Mouse (Mus musculus) lung, adult 18-20 months (tissue): ENCODE data around the gene Cpm.
"Not testable (repeated sequence)": the region's sequence is repeated elsewhere in the genome, so short reads cannot be mapped to it uniquely, and the experiment has no call there.

Experiments
- DNase-seq, 2 experiments: peaks; one replicate each; pipeline ENCODE4 v3.0.0; 2022; ENCODE audit warnings: mixed read lengths in 2 of 2

Cpm gene

DNA sequence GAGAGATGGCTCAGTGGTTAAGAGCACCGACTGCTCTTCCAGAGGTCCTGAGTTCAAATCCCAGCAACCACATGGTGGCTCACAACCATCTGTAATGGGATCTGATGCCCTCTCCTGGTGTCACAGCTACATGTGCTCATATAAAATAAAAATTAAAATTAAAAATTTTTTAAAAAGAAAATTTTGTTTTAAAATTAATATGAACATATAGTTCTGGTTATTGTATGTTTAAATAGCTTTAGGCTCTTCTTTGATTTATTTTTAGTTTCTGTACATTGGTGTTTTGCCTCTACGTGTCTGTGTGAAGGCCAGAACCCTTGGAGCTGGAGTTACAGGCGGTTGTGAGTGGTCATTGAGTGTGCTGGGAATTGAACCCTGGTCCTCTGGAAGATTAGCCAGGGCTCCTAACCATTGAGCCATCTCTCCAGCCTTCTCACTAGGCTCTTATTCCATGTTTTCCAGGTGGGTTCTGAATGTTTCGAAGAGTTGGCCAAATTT lies 97.6 kb downstream of the Cpm start:
- DNase-seq, result no peak

DNA sequence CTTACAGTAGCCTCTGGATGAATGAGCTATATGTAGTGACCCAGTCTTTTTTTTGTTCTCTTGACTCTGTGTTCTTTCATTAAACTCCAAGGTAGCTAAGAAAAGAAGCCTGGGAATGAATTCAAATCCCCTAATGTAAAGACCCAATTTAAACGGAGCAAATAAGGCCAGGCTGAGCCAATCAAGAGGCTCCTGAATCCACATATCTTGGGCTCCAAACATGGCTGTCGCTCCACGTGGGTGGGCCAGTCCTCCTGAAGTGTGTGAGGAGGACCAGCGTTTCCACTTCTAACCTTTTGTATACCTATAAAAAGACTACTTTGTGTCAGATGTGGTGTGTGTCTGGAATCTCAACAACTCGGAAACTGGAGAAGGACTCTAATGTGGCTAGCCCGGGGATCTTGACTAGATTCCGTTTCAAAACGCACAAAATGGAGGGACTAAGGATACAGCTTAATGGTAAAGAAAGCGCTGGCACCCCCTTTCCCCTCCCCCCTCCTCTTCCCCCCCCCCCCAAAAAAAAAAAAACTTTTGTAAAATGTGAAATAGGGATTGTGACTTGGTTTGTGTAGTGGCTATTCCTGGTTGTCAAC lies 98.3 kb downstream of the Cpm start:
- no peak for DNase-seq

DNA sequence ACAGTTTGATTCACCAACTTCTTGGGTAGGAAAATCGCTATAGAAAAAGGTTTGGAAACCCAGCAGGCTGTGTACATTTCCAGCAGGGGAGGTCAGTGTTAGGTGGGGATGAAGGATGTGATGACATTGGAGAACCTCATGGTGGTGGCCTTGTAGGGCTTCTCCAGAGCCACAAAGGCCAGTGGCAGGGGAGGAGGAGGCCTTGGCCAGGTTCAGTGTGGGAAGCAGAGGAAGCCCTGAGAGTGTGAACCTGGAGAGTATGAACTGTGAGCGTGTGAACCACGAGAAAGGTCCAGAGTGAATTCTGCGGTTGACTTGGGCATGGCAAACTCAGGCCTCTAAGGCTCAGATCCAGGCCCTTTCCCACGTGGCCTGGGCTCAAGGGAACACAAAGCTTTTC lies 99.3 kb downstream of the Cpm start:
- no peak for DNase-seq

DNA sequence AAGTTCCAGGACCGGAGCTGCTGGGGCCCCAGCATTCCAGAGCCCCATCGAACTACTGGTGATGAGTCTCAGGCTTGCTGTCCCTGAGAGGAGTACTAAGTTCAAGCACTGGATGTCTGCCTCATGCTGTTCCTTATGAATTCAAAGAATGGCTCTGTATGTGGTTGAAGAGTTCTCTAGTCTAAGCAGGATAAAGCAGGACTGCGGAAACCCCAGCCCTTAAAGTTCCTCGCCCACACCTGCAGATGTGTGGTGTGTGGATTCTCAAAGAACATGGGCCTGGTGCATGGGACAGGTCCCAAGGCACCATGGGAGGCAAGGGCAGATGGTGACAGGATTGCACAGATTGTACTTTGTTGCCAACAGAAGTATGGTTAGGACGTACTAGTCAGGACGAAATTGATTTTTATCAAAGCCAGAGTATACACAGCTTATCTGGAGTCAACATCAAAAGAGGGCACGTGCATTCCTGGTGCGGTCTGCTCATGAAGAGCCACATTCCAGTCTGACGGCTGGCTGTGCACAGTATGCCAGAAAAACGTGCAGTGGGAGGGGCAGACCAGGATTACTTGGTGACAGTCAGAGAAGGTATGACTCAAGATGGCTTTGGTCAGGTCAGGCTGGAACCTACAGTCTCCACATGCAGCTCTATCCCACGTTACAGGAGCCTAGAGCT lies 100.0 kb downstream of the Cpm start:
- DNase-seq, result peak; percentile 83 to 86

DNA sequence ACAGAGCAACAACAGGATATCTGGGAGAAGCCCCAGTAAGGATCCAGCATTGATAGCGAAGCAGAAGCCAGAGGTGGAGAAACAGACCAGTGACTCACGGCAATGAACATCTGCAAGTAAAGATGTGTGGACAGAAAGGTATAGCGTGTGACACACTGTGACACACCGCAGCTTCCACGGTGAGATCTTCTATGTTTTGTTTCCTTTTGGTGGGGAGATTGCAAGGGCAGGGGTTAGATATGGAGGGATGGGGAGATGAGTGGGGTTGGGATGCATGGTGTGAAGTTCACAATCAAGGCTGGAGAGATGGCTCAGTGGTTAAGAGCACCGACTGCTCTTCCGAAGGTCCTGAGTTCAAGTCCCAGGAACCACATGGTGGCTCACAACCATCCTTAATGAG lies 100.8 kb downstream of the Cpm start:
- no peak for DNase-seq

DNA sequence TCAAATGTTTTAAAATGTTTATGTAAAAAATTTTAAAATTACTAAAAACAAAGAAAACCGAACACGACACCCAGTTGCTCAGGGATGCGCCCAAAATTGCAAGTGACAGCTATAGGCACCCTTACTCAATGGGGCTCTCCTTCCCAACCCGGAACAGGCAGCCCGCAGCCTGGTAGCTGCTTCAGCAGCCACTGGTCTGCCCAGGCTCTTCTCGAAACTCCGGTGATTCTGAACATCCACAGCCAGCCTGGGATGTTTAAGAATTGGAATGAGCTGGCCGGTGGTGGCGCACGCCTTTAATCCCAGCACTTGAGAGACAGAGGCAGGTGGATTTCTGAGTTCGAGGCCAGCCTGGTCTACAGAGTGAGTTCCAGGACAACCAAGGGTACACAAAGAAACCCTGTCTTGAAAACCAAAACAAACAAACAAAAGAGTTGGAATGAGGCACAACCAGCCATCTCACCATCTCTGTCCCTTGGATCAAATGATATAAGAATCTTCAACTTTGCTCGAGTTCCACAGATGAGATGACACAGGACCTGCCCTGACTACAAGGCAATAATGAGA lies 101.4 kb downstream of the Cpm start:
- no peak for DNase-seq

DNA sequence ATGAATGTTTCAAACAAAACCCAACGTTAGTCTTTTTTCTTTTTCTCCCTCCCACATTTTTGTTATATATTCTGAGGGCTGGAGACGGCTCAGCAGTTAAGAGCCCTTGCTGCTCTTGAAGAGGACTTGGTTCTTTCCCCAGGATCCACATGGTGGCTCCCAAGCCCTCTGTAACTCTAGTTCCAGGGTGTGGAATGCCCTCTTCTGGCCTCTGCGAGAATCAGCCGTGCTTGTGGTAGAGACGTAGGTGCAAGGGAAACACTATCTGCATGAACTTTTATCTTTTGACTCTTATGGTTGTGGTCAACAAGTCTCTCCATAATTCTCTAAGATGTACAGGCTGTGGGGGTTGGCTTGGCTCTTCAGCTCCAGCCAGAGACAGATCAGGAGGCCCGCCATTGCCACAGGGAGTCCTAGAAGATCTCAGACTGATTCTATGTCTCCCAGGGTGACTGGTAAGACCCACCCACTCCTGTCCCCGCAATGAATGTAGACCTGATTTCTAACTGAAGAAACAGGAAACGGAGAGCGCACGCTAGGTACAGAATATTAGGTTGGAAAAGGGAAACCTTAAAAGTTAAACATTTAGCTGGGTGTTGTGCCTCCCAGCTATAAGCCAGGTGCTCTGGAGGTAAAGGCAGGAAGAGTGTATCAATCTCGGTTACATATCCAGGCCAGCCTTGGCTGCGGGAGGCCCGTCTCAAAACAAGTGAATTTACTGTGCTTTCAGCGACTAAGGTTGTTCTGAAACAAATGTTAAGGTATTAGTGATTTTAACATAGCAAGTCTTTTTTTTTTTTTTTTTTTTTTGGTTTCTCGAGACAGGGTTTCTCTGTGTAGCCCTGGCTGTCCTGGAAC lies 102.2 kb downstream of the Cpm start:
- DNase-seq, result peak; percentile 80 to 81

DNA sequence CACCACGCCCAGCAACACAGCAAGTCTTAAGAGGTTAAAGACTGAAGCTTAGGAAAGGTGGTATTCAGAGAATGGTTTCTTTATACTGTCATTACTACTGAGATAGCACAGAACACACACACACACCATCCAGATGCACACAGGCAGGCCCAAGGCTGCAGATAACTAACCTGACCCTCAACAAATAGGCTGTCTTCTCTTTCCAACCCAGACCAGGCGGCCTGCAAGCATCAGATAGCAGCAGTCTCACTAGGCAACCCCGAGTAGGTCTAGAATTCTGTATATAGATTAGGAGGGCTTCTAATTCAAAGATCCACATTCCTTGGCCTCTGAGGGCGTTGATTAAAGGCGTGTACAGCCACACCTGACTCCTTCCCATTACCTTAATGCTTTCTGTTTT lies 102.9 kb downstream of the Cpm start:
- no peak for DNase-seq

DNA sequence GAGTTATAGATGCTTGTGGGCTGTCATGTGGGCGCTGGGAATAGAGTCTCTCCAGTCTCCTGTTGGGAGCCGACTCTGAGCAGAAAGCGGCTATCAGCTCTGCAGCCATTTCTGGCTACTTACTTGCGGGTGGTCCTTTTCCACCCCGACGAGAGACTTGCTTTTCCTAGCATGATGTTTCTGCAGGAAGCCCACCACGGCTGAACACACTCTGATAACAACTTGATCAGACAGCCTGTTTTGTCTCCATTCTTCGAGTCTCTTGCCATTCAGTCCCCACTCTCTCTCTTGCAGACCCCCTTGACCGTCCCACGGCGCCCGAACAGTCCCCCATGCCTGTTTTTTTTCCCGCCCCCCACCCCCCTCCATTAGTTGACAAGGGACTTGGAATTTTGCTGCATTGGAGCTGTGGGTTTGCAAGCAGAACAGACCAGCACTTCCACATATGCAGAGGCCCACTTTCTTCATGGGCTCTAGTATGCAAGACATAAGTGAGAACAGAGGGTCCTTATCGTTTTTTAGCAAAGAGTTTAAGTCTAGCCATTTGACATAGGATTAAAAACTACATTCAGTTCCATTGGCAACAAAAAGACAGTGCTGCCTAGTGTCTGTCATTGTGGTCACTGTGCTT lies 103.8 kb downstream of the Cpm start:
- no peak for DNase-seq

DNA sequence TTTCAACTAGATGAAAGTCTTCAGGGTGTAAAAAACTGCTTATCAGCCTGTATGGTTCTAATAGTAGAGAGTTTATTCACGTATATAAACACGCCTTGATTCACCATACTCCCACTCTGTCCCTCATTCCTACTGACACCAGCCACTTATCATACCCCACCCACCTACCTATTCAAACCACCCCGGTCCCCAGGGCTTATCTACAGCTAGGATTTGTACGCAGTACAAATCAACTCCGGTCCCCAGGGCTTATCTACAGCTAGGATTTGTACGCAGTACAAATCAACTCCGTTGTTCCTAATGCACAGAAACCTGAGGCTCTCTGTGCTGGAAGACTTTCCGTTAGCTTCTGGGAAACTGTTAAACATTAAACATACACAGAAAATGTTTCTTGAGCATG lies 104.3 kb downstream of the Cpm start:
- not testable (repeated sequence) for DNase-seq

DNA sequence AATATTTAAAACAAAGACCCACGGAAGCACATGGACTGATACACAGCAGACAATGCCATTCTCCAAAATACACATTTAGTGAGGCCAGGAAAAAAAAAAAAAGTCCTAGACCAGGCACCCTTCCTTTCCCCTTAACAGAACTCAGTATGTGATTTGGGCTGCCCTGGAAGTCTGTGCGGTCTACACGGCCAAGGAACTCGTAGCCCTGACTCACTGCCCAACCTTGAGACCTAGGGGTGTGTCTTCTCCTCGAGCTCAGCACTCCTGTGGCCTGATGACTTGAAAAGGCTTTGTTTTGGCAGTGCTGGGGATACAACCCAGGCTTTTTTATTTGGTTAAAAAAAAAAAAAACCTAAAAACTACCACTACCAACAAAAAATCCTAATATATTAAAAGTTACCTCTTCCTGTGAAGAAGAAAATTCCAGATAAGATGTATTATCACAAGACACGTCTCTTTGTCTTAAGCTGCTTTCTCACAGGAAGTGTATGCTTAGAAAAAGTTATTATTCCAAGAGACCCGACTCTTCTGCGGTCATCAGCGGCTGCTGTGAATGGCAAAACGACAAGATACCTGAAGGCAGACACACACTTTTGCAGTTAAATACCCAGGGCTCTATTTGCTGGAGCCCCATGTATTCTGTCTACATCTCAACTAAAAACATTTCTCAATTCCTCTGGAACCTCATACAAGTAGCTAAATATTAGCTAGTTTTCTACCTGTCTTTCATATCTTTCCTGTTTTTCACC lies 105.0 kb downstream of the Cpm start:
- not testable (repeated sequence) for DNase-seq

DNA sequence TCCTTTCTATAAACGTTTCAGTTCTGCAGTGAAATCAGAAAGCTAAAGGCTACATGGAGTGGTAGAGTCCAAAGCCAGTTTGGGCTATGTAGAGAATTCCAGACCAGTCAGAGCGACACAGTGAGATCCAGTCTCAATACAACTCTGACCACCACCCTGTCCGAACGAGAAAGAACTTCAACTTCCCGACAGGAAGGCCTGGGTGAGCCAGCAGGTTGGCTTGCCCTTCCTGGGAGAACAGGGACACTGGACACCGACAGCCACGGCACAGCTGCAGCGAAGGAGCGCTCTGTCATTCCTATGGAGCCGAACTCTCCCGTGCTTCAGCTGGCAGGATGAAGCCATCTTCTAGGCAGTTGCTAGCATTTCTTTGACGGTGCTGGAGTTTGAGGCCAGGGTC lies 106.1 kb downstream of the Cpm start:
- not testable (repeated sequence) for DNase-seq

DNA sequence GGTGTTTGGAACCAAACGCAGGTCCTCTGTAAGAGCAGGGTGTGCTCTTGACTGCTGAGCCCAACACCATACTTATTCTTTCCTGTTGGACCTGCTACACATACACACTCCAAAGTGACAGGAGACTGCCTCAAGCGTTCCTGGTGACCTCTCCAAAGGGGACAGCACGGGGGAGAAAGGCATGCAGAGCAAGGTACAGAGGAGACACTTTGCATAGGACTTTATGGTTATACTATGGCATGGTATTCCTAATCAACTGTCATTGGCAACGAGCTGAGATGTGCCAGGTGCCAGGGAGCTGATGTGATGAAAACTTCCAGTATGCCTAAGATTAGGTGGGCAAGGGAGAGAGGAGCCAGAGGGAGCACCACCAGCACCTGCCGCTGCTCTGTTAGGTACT lies 107.3 kb downstream of the Cpm start:
- DNase-seq, result no peak
